Mouse (Mus musculus): ENCODE data around the gene Dcdc2b. TPM values are rescaled to one million over a fixed set of nuclear protein-coding genes. Genes with fewer than 3 reads are reported as not detected.

Dcdc2b gene
- polyA plus RNA-seq, 1 experiment from 2014 or later = 1.1 TPM

- Histone ChIP-seq H3K4me1 (peaks cover 16% of the 10 kb centered on the region), H3K4me3 (peak overlapping the region; percentile 68), H3K27ac (peak overlapping the region; percentile 83), H3K27me3 (ENCODE audit: insufficient read depth, poor library complexity, severe bottlenecking) (no peaks in the 10 kb centered on the region), H3K9me3 (no peaks in the 10 kb centered on the region), H3K36me3 (peaks cover 2% of the 10 kb centered on the region)
- WGBS = 2% methylated on average over 36 of the region's 36 CpGs
- peak; percentile 94 for DNase-seq (ENCODE audit: low spot score)
These were observed 29.0 kb downstream of the Dcdc2b start for GRCm38 (mm10) chr4:129584884-129585608.

- WGBS = 64% methylated on average over 1 of the region's 1 CpGs
- no peaks in the 10 kb centered on the region for H3K27me3 ChIP-seq (ENCODE audit: insufficient read depth, poor library complexity, severe bottlenecking)
- peak overlapping the region; percentile 83 for H3K27ac ChIP-seq
- no peaks in the 10 kb centered on the region for H3K36me3 ChIP-seq
- H3K4me1 ChIP-seq = peaks cover 15% of the 10 kb centered on the region
- peak overlapping the region; percentile 68 for H3K4me3 ChIP-seq
- no peak for DNase-seq (ENCODE audit: low spot score)
- H3K9me3 ChIP-seq = no peaks in the 10 kb centered on the region
These were observed 29.7 kb downstream of the Dcdc2b start for GRCm38 (mm10) chr4:129584370-129584769.

GRCm38 (mm10) chr4:129582251-129582650, 31.8 kb downstream of the Dcdc2b start:
- no peak overlapping the region for H3K27ac ChIP-seq
- WGBS = 83% methylated on average over 1 of the region's 1 CpGs
- peaks cover 7% of the 10 kb centered on the region; the same call in 1 of the 2 replicates for H3K27me3 ChIP-seq (ENCODE audit: insufficient read depth, poor library complexity, severe bottlenecking)

GRCm38 (mm10) chr4:129580347-129580746, 33.7 kb downstream of the Dcdc2b start:
- Histone ChIP-seq H3K27me3 (ENCODE audit: insufficient read depth, poor library complexity, severe bottlenecking) (peaks cover 10% of the 10 kb centered on the region; the same call in 1 of the 2 replicates), H3K27ac (peak overlapping the region; percentile 59)

More at GRCm38 (mm10) chr4:129582251-129582650, 31.8 kb downstream of the Dcdc2b start:
- no peak overlapping the region for H3K4me3 ChIP-seq
- H3K9me3 ChIP-seq = no peaks in the 10 kb centered on the region
- peaks cover 10% of the 10 kb centered on the region for H3K4me1 ChIP-seq
- DNase-seq (ENCODE audit: low spot score) = no peak
- no peaks in the 10 kb centered on the region for H3K36me3 ChIP-seq

GRCm38 (mm10) chr4:129578466-129578865, 35.6 kb downstream of the Dcdc2b start, which contains the start of gene Fam167b:
Gene Fam167b (minus strand): TSS chr4:129578549.
- no peak for DNase-seq (ENCODE audit: low spot score)
- H3K4me3 ChIP-seq = no peak within 1 kb of the TSS
- WGBS = 67% methylated on average over 5 of the region's 5 CpGs
- H3K27me3 ChIP-seq (ENCODE audit: insufficient read depth, poor library complexity, severe bottlenecking) = peaks cover 10% of the 10 kb centered on the region; the same call in 1 of the 2 replicates
- peaks cover 8% of the 10 kb centered on the region for H3K4me1 ChIP-seq
- no peaks in the 10 kb centered on the region for H3K36me3 ChIP-seq
- peak within 1 kb of the TSS; percentile 43; the same call in 1 of the 2 replicates for H3K27ac ChIP-seq
- no peaks in the 10 kb centered on the region for H3K9me3 ChIP-seq

More at GRCm38 (mm10) chr4:129580347-129580746, 33.7 kb downstream of the Dcdc2b start:
- 64% methylated on average over 7 of the region's 7 CpGs for WGBS
- H3K9me3 ChIP-seq = no peaks in the 10 kb centered on the region
- no peaks in the 10 kb centered on the region for H3K36me3 ChIP-seq
- DNase-seq (ENCODE audit: low spot score) = no peak
- no peak overlapping the region for H3K4me3 ChIP-seq
- H3K4me1 ChIP-seq = peaks cover 13% of the 10 kb centered on the region

- Histone ChIP-seq H3K27me3 (ENCODE audit: insufficient read depth, poor library complexity, severe bottlenecking) (peaks cover 10% of the 10 kb centered on the region; the same call in 1 of the 2 replicates), H3K36me3 (no peaks in the 10 kb centered on the region), H3K4me1 (peaks cover 16% of the 10 kb centered on the region), H3K4me3 (no peak overlapping the region), H3K27ac (0 out of 2 replicates have a peak overlapping the region, but pooled peaks have one; percentile 43), H3K9me3 (no peaks in the 10 kb centered on the region)
- no peak for DNase-seq (ENCODE audit: low spot score)
- 78% methylated on average over 7 of the region's 7 CpGs for WGBS
These were observed 36.4 kb downstream of the Dcdc2b start for GRCm38 (mm10) chr4:129577688-129578087.

GRCm38 (mm10) chr4:129576863-129577491, 37.1 kb downstream of the Dcdc2b start:
- Histone ChIP-seq H3K27me3 (ENCODE audit: insufficient read depth, poor library complexity, severe bottlenecking) (peaks cover 10% of the 10 kb centered on the region; the same call in 1 of the 2 replicates), H3K9me3 (no peaks in the 10 kb centered on the region), H3K27ac (0 out of 2 replicates have a peak overlapping the region, but pooled peaks have one; percentile 4), H3K36me3 (no peaks in the 10 kb centered on the region), H3K4me1 (peaks cover 17% of the 10 kb centered on the region), H3K4me3 (peak overlapping the region; percentile 34)
- 31% methylated on average over 21 of the region's 21 CpGs for WGBS
- no peak for DNase-seq (ENCODE audit: low spot score)

GRCm38 (mm10) chr4:129575171-129575844, 38.7 kb downstream of the Dcdc2b start:
- WGBS = 35% methylated on average over 7 of the region's 8 CpGs
- DNase-seq (ENCODE audit: low spot score) = no peak
- H3K9me3 ChIP-seq = no peaks in the 10 kb centered on the region
- 0 out of 2 replicates have a peak overlapping the region, but pooled peaks have one; percentile 15 for H3K4me3 ChIP-seq
- peak overlapping the region; percentile 76 for H3K27ac ChIP-seq
- H3K27me3 ChIP-seq (ENCODE audit: insufficient read depth, poor library complexity, severe bottlenecking) = peaks cover 10% of the 10 kb centered on the region; the same call in 1 of the 2 replicates
- H3K36me3 ChIP-seq = no peaks in the 10 kb centered on the region
- H3K4me1 ChIP-seq = peaks cover 17% of the 10 kb centered on the region

- Histone ChIP-seq H3K9me3 (no peaks in the 10 kb centered on the region), H3K4me3 (no peak within 1 kb of the TSS), H3K27me3 (ENCODE audit: insufficient read depth, poor library complexity, severe bottlenecking) (peaks cover 10% of the 10 kb centered on the region; the same call in 1 of the 2 replicates), H3K4me1 (peaks cover 17% of the 10 kb centered on the region), H3K27ac (peak within 1 kb of the TSS; percentile 44; the same call in 1 of the 2 replicates), H3K36me3 (no peaks in the 10 kb centered on the region)
- 91% methylated on average over 8 of the region's 8 CpGs for WGBS
- no peak for DNase-seq (ENCODE audit: low spot score)
These were observed 40.6 kb downstream of the Dcdc2b start, which contains the start of gene Lck for GRCm38 (mm10) chr4:129573430-129573829. Gene Lck (minus strand): TSS chr4:129573641.

GRCm38 (mm10) chr4:129573093-129573370, 41.0 kb downstream of the Dcdc2b start:
- 91% methylated on average over 4 of the region's 4 CpGs for WGBS
- peak overlapping the region; percentile 30; the same call in 1 of the 2 replicates for H3K27ac ChIP-seq
- H3K4me3 ChIP-seq = no peak overlapping the region
- H3K4me1 ChIP-seq = peaks cover 17% of the 10 kb centered on the region
- peaks cover 6% of the 10 kb centered on the region; the same call in 1 of the 2 replicates for H3K27me3 ChIP-seq (ENCODE audit: insufficient read depth, poor library complexity, severe bottlenecking)
- DNase-seq (ENCODE audit: low spot score) = no peak
- H3K36me3 ChIP-seq = no peaks in the 10 kb centered on the region
- H3K9me3 ChIP-seq = no peaks in the 10 kb centered on the region

GRCm38 (mm10) chr4:129572236-129573092, 41.6 kb downstream of the Dcdc2b start:
- Histone ChIP-seq H3K27ac (peak overlapping the region; percentile 44), H3K36me3 (no peaks in the 10 kb centered on the region), H3K4me1 (peaks cover 17% of the 10 kb centered on the region), H3K4me3 (no peak overlapping the region), H3K9me3 (no peaks in the 10 kb centered on the region), H3K27me3 (ENCODE audit: insufficient read depth, poor library complexity, severe bottlenecking) (0 out of 2 replicates have a peak, but pooled peaks cover 4% of the 10 kb centered on the region)
- WGBS = 68% methylated on average over 13 of the region's 13 CpGs
- no peak for DNase-seq (ENCODE audit: low spot score)

GRCm38 (mm10) chr4:129571551-129572084, 42.4 kb downstream of the Dcdc2b start:
- H3K4me3 ChIP-seq = no peak overlapping the region
- H3K27me3 ChIP-seq (ENCODE audit: insufficient read depth, poor library complexity, severe bottlenecking) = no peaks in the 10 kb centered on the region
- peaks cover 13% of the 10 kb centered on the region for H3K4me1 ChIP-seq
- no peaks in the 10 kb centered on the region for H3K36me3 ChIP-seq
- DNase-seq (ENCODE audit: low spot score) = no peak
- 71% methylated on average over 8 of the region's 8 CpGs for WGBS
- H3K27ac ChIP-seq = no peak overlapping the region
- no peaks in the 10 kb centered on the region for H3K9me3 ChIP-seq
